Mouse (Mus musculus): ENCODE data around the gene Tnfrsf12a. TPM values are rescaled to one million over a fixed set of nuclear protein-coding genes. Genes with fewer than 3 reads are reported as not detected.

The Tnfrsf12a gene
- polyA plus RNA-seq, 2 experiments = 16.1 to 24.0 TPM

DNA sequence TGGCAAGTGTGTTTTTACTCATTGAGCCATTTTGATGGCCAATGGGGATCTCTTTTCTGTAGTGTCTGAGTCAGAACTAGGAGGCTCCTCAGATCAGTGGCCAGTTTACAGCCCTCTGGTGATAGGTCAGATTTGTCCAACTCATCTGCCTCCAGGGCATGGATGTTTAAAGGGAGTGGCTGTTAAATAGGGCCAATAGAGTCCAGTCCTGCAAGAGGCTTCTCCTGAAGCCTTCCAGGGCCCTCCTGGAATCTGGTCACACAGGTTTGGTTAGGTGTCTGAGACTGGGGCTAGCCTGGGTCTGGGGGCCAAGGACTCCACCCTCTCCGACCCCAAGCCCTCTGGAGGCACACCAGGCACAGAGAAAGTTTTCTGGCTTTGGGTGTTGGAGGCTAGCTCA is 17.2 kb upstream of the Tnfrsf12a start:
- 53% methylated on average over 1 of the region's 1 CpGs for WGBS
- no peak for DNase-seq (ENCODE audit: low spot score)
- no peak overlapping the region for H3K27ac ChIP-seq (replicated peaks; ENCODE audit: low read depth, low read length)
- H3K4me1 ChIP-seq (ENCODE audit: control insufficient read depth, insufficient read depth, low read length) = peaks cover 7% of the 10 kb centered on the region; the same call in 1 of the 2 replicates
- no peak overlapping the region for H3K4me3 ChIP-seq (replicated peaks; ENCODE audit: low read length)
- no peak for TF ChIP-seq POLR2A (IDR thresholded peaks at IDR 0.05; ENCODE audit: borderline replicate concordance, extremely low read depth, insufficient read depth, insufficient read length)
- H3K4me2 ChIP-seq (replicated peaks; ENCODE audit: low read depth, low read length, severe bottlenecking) = no peak overlapping the region
- H3K27me3 ChIP-seq (ENCODE audit: control insufficient read depth, insufficient read depth, low read length) = peaks cover 12% of the 10 kb centered on the region
- H3K36me3 ChIP-seq (ENCODE audit: control insufficient read depth, insufficient read depth, low read length) = no peaks in the 10 kb centered on the region
- H3K9ac ChIP-seq (ENCODE audit: low read depth, low read length, severe bottlenecking) = no peak overlapping the region
- ATAC-seq (ENCODE audit: low FRiP score, low read depth) = no peak
- H3K9me3 ChIP-seq (ENCODE audit: control insufficient read depth, low read length) = no peaks in the 10 kb centered on the region

DNA sequence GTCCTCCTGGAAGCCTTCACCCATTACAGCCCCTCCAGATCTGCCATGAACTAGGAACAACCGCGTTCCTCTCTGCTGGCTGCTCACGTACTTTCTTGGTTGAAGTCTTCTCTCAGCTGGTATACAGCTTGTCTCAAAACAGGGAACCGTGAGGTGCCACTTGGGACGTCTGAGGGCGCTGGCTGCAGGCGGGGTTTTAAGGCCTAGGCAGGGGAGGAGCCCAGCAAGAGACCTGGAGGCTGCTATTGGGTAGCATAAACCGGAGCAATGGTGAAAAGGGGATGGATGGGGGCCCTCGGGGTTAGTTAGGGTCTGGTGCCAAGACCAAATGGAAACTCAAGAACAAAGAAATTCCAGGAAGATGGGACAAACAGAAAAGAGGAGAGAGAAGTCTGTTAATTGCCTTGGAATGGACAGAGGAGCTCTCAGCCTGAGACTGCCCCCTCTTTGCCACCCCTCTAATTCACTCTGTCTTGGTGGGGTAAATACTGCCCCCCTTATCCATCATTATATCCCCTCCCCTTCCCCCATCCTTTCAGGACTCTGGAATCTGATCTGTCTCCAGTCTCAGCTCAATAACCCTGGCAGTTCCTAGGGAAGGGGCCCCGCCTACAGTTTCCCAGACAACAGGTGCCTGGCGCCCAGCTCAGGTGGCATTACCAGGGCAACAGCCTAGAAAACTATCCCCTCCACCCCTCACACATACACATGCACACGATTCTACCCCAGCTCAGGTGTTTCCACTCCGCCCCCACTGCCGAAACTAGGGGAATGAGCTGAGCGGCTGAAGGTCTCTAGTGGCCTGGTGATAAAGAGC is 6.8 kb upstream of the Tnfrsf12a start, which contains the start of gene Cldn9:
Gene Cldn9 (minus strand): TSS at position 171 of the 817 bp plus-strand sequence.
- peak within 1 kb of the TSS; percentile 34 for H3K4me2 ChIP-seq (replicated peaks; ENCODE audit: low read depth, low read length, severe bottlenecking)
- ATAC-seq (ENCODE audit: low FRiP score, low read depth) (peak; percentile 76), DNase-seq (ENCODE audit: low spot score) (no peak)
- no peak for TF ChIP-seq POLR2A (IDR thresholded peaks at IDR 0.05; ENCODE audit: borderline replicate concordance, extremely low read depth, insufficient read depth, insufficient read length)
- peak within 1 kb of the TSS; percentile 40 for H3K9ac ChIP-seq (ENCODE audit: low read depth, low read length, severe bottlenecking)
- H3K4me3 ChIP-seq (replicated peaks; ENCODE audit: low read length) = peak within 1 kb of the TSS; percentile 20
- no peaks in the 10 kb centered on the region for H3K36me3 ChIP-seq (ENCODE audit: control insufficient read depth, insufficient read depth, low read length)
- 10% methylated on average over 15 of the region's 15 CpGs for WGBS
- H3K27ac ChIP-seq (replicated peaks; ENCODE audit: low read depth, low read length) = peak within 1 kb of the TSS; percentile 33
- H3K4me1 ChIP-seq (ENCODE audit: control insufficient read depth, insufficient read depth, low read length) = peaks cover 27% of the 10 kb centered on the region
- H3K27me3 ChIP-seq (ENCODE audit: control insufficient read depth, insufficient read depth, low read length) = peaks cover 39% of the 10 kb centered on the region
- H3K9me3 ChIP-seq (ENCODE audit: control insufficient read depth, low read length) = no peaks in the 10 kb centered on the region

DNA sequence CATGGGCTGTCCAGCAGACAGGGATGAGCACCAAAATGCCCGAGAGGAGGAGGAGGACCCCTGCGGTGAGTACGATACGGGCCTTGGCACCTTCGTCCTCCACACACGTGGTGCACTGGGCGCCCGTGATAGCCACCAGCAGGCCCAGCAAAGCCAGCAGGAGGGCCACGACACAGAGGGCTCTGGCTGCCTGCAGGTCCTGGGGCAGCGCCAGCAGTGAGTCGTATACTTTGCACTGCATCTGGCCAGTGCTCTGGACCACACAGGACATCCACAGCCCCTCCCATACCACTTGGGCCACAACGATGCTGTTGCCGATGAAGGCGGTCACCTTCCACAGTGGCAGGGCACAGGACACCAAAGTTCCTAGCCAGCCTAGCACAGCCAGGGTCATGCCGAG is 6.0 kb upstream of the Tnfrsf12a start:
- Histone ChIP-seq H3K4me3 (replicated peaks; ENCODE audit: low read length) (peak overlapping the region; percentile 20), H3K9ac (ENCODE audit: low read depth, low read length, severe bottlenecking) (peak overlapping the region; percentile 40; the same call in 1 of the 2 replicates), H3K4me1 (ENCODE audit: control insufficient read depth, insufficient read depth, low read length) (peaks cover 28% of the 10 kb centered on the region), H3K27ac (replicated peaks; ENCODE audit: low read depth, low read length) (peak overlapping the region; percentile 33), H3K27me3 (ENCODE audit: control insufficient read depth, insufficient read depth, low read length) (peaks cover 44% of the 10 kb centered on the region), H3K4me2 (replicated peaks; ENCODE audit: low read depth, low read length, severe bottlenecking) (peak overlapping the region; percentile 34), H3K36me3 (ENCODE audit: control insufficient read depth, insufficient read depth, low read length) (no peaks in the 10 kb centered on the region), H3K9me3 (ENCODE audit: control insufficient read depth, low read length) (no peaks in the 10 kb centered on the region)
- TF ChIP-seq POLR2A (IDR thresholded peaks at IDR 0.05; ENCODE audit: borderline replicate concordance, extremely low read depth, insufficient read depth, insufficient read length) = no peak
- WGBS = 17% methylated on average over 15 of the region's 15 CpGs
- ATAC-seq (ENCODE audit: low FRiP score, low read depth) = no peak
- DNase-seq (ENCODE audit: low spot score) = no peak

- Histone ChIP-seq H3K4me2 (replicated peaks; ENCODE audit: low read depth, low read length, severe bottlenecking) (peak overlapping the region; percentile 34), H3K9ac (ENCODE audit: low read depth, low read length, severe bottlenecking) (no peak overlapping the region), H3K27me3 (ENCODE audit: control insufficient read depth, insufficient read depth, low read length) (peaks cover 44% of the 10 kb centered on the region), H3K9me3 (ENCODE audit: control insufficient read depth, low read length) (no peaks in the 10 kb centered on the region), H3K27ac (replicated peaks; ENCODE audit: low read depth, low read length) (no peak overlapping the region), H3K36me3 (ENCODE audit: control insufficient read depth, insufficient read depth, low read length) (no peaks in the 10 kb centered on the region), H3K4me1 (ENCODE audit: control insufficient read depth, insufficient read depth, low read length) (peaks cover 31% of the 10 kb centered on the region), H3K4me3 (replicated peaks; ENCODE audit: low read length) (no peak overlapping the region; the same call in 1 of the 2 replicates)
- DNase-seq (ENCODE audit: low spot score) (no peak), ATAC-seq (ENCODE audit: low FRiP score, low read depth) (no peak)
- no peak for TF ChIP-seq POLR2A (IDR thresholded peaks at IDR 0.05; ENCODE audit: borderline replicate concordance, extremely low read depth, insufficient read depth, insufficient read length)
- WGBS = 62% methylated on average over 3 of the region's 3 CpGs
Observed at GRCm38 (mm10) chr17:23682530-23682929, 5.3 kb upstream of the Tnfrsf12a start.

- H3K27ac ChIP-seq (replicated peaks; ENCODE audit: low read depth, low read length) = no peak overlapping the region
- no peak overlapping the region for H3K9ac ChIP-seq (ENCODE audit: low read depth, low read length, severe bottlenecking)
- ATAC-seq (ENCODE audit: low FRiP score, low read depth) (no peak), DNase-seq (ENCODE audit: low spot score) (no peak)
- no peak overlapping the region for H3K4me3 ChIP-seq (replicated peaks; ENCODE audit: low read length)
- TF ChIP-seq POLR2A (IDR thresholded peaks at IDR 0.05; ENCODE audit: borderline replicate concordance, extremely low read depth, insufficient read depth, insufficient read length) = no peak
- H3K36me3 ChIP-seq (ENCODE audit: control insufficient read depth, insufficient read depth, low read length) = no peaks in the 10 kb centered on the region
- WGBS = 62% methylated on average over 4 of the region's 4 CpGs
- no peak overlapping the region for H3K4me2 ChIP-seq (replicated peaks; ENCODE audit: low read depth, low read length, severe bottlenecking)
- peaks cover 44% of the 10 kb centered on the region for H3K27me3 ChIP-seq (ENCODE audit: control insufficient read depth, insufficient read depth, low read length)
- H3K4me1 ChIP-seq (ENCODE audit: control insufficient read depth, insufficient read depth, low read length) = peaks cover 33% of the 10 kb centered on the region
- no peaks in the 10 kb centered on the region for H3K9me3 ChIP-seq (ENCODE audit: control insufficient read depth, low read length)
Observed at GRCm38 (mm10) chr17:23682092-23682491, 4.8 kb upstream of the Tnfrsf12a start.

Measured in limb, embryonic 14.5 days (tissue).